Mouse (Mus musculus): ENCODE results near the gene Gtf2i.

DNA sequence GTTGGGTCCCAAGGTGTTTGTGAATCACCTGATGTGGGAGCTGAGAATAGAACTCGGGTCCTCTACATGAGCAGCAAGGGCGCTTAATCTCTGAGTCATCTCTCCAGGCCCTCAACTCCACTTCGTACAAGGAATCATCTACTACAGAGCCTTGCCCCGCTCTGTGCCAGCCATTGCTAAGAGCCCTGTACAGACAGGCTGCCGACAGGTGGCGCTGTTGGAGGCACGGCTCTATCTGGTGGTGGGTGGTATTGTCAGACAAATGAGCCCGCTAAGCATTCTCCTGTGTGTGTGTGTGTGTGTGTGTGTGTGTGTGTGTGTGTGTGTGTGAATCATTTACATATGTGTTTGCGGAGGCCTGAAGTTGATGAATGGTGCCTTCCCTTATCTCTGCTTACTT is 30.9 kb upstream of the Gtf2i start:
- TF ChIP-seq CTCF (conservative IDR thresholded peaks at IDR 0.05 in 1 of 2, IDR thresholded peaks at IDR 0.05 in 1 of 2; ENCODE audit: low read depth in 2 of 2, low read length in 2 of 2) (peak in 1 of 2 experiments; percentile 46; a peak in 2 of 4 replicates), MAX (IDR thresholded peaks at IDR 0.05; ENCODE audit: low read length) (no peak), POLR2A (IDR thresholded peaks at IDR 0.05; ENCODE audit: low read depth, low read length) (no peak), EP300 (IDR thresholded peaks at IDR 0.05; ENCODE audit: low read length) (no peak), CHD2 (IDR thresholded peaks at IDR 0.05; ENCODE audit: low read length) (no peak)

All from CH12.LX (cell line).